Mouse (Mus musculus): ENCODE results near the gene Ndc80. TPM values are rescaled to one million over a fixed set of nuclear protein-coding genes. Genes with fewer than 3 reads are reported as not detected.
A peak's percentile ranks its signal among the peaks of the same experiment; 100 is the strongest.
"Not testable (repeated sequence)": the region's sequence is repeated elsewhere in the genome, so short reads cannot be mapped to it uniquely, and the experiment has no call there.

The Ndc80 gene
- 56.9 and 60.6 TPM in 2 replicates for polyA plus RNA-seq (2015; fragmentation: Nextera tagmentation; extraction: Ambion mirVana)

DNA sequence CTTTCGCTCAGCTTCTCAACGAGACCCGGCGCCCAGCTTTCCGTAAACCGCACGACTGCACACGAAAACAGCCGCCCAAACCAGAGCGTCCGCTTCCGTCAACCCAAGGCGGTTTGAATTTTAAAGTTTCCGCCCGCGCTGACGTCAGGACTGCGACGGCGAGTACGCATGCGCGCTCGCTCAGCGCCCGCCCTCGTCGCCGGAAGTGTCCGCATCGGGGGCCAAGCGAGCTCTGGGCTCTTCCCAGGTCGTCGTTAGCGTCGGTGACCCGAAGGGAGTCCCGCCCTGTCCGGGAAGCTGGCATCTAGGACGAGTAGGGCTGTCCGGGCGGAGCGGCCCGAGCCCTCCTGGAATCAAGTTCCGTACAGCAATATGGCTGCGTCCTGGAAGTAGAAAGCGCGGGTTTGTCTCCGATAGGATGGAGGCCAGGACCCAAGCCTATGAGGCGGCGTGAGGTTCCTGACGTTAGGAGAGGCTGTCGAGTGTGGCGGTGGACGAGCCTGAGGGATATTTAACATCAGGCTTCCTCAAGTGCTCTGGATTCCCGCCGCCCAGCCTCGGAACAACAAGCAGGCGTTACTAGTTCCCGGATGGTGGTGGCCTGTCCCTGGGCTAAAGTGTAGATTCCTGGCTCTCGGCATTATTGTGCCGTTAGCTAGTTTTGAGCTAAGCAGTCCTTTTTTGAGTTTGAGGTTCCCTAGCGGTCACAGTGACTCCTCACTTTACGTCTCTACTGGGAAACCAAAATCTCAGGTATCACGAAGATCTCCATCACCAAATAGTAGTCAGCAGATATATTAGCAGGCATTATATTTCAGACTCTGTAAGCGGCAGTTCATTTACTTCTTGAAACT lies at the start of gene Ndc80:
Gene Ndc80, minus strand, starts transcription at position 147 of the 854 bp plus-strand sequence.
- DNase-seq (ENCODE audit: low spot score) = peak; percentile 94

DNA sequence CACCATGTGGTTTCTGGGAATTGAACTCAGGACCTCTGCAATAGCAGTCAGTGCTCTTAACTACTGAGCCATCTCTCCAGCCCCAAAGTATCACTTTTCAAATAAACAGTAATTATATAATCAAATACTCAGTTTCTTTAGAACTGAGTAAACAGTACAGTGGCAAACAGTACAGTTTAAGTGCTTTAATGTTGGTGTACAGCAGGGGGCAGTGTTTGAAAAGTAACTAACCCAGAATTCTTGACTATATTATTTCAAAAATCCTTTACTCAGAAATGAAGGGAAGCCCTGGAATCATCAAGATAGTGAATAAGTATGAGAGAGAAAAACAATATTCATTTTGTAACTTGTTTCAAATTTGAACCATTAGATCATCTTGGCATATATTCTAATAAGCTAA lies 35.0 kb upstream of the Ndc80 start:
- DNase-seq (ENCODE audit: low spot score) = peak; percentile 41

DNA sequence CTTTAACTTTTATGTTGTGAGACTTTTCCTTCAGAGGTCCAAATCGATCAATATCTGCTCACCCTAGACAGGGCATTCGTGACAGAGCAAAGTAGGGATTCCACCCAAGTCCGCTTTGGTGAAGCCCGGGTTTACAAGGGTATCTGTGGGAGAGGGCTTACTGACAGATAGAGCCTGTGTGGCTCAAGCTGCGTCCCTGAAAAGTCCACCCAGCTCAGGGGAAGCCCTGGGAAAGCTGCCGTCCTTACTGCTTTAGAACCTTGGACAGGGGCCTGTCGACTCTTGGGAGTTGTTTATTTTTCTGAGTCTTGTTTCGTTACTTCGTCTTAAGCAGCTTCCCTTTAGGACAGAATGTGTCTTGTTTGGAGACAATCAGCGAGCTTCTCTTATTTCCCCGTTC lies 26.2 kb upstream of the Ndc80 start:
- DNase-seq (ENCODE audit: low spot score) = no peak

DNA sequence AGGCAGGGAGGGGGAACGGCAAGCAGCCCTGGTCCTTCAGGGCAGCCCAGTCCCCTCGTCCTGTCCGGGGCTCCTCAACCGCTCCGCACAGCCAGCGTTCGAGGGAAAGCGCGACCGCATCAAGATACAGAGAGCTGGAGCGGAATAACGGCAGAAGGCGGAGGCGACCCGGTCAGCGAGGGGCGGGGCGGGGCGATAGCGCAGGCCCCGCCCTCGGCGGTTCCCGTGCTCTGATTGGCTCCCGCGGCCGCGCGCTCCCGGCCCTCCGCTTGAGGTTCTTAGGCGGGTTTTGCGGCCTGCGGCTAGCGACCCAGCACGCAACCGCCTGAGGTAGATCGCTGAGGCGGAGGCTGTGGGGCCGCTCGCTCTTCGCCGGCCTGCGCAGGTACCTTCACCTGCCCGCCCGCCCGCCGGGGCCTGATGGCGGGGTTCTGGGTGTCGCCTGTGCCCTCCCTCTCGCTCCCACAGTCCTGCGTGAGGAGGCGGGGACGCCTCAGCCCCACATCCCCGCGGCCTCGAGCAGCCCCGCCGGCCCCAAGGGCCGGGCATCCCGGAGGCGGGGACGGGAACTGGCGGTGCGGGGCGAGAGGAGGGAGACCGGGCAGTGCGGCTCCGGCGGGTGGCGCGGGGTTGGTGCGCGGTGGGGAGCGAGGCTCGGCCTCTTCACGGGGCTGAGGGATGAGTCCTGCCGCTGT lies 25.2 kb upstream of the Ndc80 start, which contains the start of gene Spdya:
Gene Spdya, plus strand, starts transcription at position 305 of the 695 bp plus-strand sequence.
- DNase-seq (ENCODE audit: low spot score) = peak; percentile 67

DNA sequence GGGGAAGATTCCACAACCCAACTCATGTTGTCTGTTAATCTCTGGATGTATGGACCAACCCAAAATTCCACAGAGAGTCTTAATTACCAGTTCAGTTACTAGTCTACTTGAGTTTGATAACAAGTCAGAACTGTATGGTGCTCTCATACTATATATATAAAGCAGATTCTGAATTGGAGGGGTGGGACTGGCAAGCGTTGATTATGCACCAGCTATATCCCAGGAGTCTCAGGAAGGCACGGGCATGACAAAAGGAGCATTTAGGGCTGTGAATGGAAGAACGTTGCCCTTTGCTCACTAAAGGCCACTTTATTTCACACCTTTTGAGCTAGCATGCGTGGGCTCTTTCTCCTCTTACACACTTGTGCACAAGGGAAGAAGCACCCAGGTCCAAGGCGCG lies 24.7 kb upstream of the Ndc80 start:
- no peak for DNase-seq (ENCODE audit: low spot score)

DNA sequence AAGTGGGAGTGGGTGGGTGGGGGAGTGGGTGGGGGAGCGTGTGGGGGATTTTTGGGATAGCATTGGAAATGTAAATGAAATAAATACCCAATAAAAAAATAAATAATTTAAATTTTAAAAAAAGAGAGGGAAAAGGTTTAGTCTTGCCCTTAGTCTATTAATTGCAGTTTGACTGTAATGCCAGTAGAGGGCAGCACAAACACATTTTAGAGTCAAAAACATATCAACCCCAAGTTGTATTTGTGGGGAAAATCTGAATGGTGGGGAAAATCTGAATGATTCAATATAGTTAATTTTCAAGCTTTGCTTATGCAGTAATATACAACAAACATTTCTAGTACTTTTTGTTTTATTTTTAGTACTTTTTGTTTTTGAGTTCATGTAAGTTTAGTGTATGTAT lies 21.9 kb upstream of the Ndc80 start:
- DNase-seq (ENCODE audit: low spot score) = peak; percentile 10

DNA sequence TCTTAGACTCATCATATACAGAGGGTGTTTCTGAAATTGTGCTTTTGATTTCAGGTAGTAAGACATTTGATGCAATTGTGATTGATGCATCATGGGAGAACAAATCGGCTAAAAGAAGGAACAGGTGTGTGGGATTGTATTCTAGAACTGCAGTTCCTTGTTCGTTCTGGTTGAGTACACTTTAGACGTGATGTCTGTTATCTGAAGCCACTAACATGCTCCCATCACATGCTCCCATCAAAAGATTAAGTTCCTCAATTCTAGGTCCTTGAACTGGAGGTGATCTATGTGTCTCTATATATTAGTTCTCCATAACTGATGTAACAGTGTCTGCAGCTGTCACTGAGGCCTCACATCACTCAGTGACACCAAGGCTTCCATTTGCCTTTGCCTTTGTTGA lies 10.5 kb upstream of the Ndc80 start:
- no peak for DNase-seq (ENCODE audit: low spot score)

DNA sequence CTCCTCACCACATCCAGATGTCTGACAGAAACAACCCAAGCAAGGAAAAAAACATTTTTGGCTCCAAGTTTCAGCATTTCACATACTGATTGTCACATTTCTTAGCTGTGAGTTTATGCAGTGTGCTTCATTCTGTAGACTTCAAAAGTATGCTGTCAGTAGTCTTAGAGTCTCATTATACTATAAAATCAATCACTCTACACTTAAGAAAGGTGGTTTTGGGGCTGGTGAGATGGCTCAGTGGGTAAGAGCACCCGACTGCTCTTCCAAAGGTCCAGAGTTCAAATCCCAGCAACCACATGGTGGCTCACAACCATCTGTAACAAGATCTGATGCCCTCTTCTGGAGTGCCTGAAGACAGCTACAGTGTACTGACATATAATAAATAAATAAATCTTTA lies 8.9 kb upstream of the Ndc80 start:
- not testable (repeated sequence) for DNase-seq (ENCODE audit: low spot score)

DNA sequence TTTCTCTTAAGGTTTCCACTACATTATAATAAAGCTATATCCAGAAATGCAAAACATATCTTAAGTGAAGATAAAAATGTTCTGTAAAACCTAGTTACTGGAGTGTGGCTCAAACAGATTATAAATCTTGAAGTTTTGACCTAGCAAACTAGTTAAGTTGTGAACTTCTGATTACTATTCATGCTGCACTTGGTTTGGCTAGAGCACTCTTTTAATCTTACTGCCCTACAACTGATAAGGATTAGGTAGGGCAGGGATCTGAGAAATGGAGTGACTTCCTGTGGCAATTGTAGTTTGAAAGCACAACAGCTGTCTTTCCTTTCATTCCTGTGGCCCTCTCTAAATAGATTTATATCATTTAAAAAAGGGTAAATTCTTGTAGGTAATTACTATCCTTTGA lies 1.4 kb upstream of the Ndc80 start:
- DNase-seq (ENCODE audit: low spot score) = no peak

DNA sequence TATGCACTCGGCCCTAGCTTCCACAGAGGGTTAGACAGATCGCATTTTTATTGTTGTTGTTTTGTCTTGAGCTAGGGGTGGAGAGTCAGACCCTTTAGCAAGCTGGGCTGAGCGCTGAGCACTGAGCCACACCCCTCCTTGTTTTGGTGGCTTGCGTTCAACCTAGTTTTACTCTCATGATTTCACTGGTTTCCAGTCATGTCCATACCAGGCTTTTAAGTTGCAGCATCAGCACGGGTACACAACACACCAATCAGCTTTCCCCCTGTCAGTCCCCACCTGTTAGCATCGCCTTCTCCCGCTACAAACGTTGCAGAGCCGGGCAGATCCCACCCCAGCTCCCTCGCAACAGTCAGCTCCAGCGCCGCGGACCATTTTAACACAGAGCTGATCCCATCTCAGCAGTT lies 352 bp downstream of the Ndc80 start:
- no peak for DNase-seq (ENCODE audit: low spot score)

DNA sequence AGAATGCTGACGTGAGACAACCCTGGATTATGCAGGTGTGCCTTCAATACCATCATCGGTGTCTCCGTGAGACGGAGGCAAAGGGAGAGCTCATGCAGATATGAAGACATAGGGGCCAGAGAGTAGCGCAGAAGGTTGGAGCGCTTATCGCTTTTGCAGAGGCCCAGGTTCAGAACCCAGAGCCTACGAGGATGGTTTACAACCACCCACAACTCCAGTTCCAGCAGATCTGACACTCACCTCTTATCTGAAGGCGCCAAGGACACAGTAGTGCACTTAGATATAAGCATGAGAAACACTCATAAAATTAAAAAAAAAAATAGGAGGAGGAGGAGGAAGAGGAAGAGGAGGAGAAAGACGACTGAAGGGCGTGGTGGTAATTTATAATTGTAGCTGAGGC lies 16.4 kb downstream of the Ndc80 start:
- DNase-seq (ENCODE audit: low spot score) = no peak

DNA sequence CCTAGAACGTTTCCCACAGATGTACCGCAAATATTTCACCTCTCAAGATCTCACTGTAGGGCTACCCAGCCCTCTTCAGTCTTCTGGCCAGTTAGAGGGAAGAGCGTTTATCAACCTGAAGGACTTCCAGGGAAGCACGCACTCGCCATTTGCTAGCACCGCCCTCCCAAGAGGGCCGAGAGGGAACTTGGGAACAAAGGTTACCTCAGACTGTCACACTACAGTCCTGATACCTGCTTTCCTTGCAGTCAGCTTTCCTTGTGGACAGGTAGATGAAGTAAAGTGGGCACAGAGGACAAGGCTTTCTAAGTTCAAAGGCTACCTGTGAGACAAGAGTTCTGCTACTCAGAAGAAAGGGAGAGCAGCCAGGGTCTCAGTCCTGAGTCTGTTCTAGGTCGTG lies 19.8 kb downstream of the Ndc80 start:
- DNase-seq (ENCODE audit: low spot score) = no peak

DNA sequence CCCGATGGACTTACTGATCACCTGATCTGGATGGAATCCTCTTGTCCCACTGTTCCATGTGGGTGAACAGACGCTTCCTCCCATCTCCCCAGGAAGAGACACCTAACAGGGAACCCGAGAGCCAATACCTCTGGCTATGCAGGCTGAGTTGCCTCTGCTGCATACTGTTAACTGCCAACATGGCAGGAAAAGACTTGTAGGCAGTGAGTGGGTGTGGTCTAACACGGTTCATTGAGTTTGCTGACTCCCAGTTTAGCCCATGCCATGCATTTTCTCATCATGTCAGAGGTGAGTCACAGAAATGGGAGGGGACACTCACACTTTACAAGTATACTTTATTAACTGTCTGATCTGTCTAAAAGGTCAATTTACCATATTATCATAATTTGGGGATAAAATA lies 30.9 kb downstream of the Ndc80 start:
- no peak for DNase-seq (ENCODE audit: low spot score)

DNA sequence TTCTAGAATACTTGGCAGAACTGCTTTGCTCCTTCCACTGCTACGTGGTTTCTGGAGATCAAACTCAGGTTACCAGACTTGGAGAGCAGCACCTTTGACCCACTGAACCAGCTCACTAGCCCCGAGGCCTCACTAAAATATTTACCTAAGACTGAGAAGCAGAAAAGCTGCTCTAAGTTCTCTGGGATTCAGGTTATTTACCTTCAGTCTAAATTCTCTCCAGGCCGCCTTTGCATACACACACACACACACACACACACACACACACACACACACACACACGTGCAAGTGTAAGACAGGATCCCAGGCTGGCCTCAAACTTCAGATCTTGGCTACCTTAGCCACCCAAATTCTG lies 35.3 kb downstream of the Ndc80 start:
- DNase-seq (ENCODE audit: low spot score) = no peak

DNA sequence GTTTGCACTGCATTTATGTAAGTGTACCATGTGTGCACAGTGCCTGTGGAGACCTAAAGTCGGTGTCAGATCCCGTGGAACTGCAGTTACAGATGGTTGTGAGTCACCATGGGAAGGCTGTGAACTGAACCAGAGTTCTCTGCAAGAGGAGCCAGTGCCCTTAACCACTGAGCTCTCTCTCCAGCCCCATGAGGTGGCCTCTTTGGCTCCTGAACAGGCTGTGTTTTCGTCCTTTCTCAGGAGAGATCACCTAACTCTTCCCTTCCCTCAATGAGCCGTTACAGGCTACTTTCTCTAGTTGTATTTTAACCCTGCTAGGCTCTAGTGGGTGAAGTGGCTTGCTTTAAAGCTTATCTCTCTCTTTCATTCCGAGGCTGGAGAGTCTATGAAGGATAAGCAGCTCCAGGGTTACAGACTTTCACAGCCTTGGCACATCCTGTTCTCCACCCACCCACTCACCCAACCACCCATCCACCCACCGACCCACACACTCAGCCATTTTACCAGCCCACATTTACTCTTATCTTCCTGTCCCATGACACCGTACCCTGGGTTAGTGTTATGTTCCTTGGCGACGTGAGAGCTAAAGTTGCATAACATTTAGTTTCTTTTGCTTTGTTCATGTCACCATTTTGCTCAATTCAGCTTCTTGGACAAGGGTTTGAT lies 35.9 kb downstream of the Ndc80 start:
- DNase-seq (ENCODE audit: low spot score) = peak; percentile 16

DNA sequence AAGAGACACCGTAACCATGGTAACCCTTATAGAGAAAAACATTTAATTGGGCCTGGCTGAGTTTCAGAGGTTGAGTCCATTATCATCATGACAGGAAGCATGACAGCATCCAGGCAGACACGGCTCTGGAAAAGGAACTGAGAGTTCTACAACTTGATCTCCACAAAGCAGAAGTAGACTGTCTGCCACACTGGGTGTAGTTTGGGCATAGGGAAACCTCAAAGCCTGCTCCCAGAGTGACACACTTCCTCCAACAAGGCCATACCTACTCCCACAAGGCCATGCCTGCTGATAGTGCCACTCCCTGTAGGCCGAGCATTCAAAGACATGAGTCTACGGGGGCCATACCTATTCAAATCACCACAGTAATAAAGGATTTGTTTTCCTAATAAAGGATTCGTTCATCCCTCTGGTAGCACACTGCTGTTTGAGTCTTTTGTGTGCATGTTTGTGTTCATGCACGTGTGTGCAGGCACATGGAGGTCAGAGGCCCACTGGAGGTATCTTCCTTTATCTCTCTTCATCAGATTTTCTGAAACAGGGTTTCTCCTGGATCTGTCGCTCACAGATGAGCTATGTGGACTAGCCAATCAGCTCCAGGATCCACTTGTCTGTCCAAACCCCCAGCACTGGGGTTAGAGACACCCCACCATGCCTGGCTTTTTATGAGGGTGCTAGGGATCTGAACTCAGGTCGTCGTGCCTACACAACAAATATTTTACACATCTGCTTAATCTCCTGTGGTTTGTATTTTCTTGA lies 36.8 kb downstream of the Ndc80 start:
- no peak for DNase-seq (ENCODE audit: low spot score)

DNA sequence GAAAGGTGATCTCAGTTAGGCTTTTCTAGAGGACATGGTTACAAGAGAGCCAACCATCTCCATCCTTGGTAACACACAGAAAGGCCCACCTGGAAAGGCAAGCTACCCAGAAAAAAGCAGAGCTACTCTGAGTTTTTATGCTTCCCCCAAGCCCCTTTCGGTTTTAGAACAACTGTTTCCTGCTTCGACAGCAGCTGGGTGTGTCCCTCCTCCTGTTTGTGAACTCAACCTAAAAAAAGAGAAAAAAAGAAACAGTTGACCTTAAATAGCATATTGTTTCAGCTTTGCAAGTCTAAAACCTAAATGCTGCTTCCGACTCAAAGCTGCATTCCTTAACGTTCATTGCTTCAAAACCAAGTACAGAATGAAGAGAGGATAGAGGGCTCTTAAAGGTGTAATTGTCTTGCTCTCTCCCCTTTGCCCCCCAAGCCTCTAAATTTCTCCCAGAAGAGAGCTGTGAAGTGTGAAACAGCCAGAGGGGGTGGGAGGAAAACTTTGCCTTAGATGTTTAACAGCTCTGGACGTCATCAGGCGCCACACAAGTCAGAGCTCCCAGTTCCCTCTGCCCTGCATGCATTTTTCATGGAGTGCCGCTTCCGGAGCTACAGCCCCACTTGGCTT lies 40.3 kb downstream of the Ndc80 start:
- DNase-seq (ENCODE audit: low spot score) = peak; percentile 76

DNA sequence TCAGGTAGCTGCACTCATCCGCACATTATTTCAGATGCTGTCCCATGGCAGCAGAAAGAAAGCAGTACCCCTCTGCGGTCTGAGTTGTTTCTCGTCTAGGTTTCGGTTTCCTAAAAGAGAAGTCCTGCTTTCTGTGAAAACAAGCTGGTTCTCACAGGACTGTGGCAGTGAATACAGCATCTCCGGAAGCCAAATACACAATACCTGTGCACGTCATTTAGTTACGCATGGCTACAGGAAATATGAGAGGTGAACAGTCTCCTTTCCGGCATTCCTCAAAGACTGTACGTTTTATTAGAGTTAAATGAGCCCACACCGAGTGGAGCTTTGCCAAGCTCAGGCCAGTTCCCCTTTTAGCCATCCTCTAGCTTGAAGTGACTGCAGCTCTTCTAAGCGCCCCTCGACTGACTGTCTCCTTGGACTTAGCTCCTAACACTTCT lies 40.8 kb downstream of the Ndc80 start:
- peak; percentile 63 for DNase-seq (ENCODE audit: low spot score)

DNA sequence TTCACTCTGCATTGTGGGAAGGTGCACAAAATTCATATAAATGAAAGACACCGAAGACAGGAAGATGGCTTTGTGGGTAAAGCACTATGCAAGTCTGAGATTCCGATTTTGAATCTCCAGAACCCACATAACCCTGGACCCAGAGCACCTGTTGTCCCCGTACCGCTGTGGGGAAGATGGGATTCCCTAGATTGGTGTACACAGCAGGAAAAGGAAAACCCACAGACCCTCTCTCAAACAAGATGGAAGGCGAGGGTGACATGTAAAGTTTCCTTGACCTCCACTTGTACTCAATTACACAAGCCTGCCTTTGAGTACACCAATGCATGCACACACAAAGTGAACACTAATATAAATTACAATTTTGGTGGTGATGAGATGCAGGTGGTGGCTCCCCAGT lies 41.9 kb downstream of the Ndc80 start:
- no peak for DNase-seq (ENCODE audit: low spot score)

DNA sequence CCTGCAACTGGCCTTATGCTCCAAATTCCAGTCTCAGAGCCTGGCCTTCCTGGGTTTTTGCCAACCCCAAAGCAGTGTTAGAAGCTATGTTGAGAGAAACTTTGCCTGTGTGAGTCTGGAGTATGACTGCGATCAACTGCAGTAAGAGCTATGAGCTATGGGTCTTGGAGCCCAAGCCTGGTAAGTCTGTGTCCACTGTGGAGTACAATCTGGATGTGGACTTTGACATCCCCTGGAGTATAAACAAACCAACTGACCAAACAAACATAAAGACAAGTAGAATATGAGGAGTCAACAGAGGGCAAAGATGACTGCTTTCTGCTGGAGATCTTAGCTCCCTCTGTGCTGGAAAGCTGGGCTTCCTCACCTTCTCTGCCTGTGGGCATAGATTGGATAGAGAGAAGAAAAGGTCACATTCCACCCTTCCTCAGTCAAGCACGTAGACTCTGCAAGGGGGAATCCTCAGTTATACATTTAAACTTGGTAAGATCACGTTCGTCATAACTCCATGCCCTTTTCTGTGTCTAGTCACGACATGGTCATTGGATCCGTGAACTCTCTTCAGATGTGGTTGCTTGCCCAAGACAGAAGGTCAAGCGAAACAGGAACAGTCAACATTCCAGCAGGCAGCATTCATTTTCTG lies 43.1 kb downstream of the Ndc80 start:
- no peak for DNase-seq (ENCODE audit: low spot score)
